Mouse (Mus musculus): ENCODE data around the gene Zfp213.

The Zfp213 gene

DNA sequence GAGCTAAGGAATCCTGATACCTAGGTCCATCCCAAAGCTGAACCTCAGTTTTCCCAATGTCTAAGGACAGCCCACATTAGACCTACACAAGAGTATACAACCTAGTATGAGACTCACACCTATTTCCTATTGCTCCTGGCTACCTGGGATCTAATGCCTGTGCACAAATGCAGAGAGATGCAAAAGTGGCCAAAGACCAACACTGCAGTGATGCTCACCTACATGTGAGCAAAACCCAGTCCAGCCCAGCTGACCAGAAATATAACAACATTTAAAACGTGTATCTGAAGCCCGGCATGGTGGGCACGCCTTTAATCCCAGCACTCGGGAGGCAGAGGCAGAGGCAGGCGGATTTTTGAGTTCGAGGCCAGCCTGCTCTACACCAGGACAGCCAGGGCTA lies 18.2 kb downstream of the Zfp213 start:
- DNase-seq (ENCODE audit: low spot score in 2 of 2), result no peak

DNA sequence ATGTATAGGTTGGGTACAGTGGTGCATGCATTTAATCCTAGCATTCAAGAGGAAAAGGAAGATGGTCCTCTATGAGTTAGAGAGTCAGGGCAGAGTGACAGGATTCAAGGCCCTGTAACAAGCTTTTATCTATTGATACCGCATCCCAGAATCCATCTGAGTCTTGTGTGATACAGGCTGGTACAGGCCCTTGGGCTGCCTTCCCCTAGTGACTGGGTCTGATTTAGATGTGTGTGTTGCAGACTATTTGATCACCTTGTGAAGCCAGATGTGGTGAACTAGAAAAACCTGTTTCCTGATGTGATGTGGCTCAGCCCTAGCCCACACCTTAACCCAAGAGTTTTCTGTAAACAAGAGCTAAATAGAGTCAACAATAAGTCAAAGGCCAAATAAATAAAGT lies 19.3 kb downstream of the Zfp213 start:
- no peak for DNase-seq (ENCODE audit: low spot score in 2 of 2)

DNA sequence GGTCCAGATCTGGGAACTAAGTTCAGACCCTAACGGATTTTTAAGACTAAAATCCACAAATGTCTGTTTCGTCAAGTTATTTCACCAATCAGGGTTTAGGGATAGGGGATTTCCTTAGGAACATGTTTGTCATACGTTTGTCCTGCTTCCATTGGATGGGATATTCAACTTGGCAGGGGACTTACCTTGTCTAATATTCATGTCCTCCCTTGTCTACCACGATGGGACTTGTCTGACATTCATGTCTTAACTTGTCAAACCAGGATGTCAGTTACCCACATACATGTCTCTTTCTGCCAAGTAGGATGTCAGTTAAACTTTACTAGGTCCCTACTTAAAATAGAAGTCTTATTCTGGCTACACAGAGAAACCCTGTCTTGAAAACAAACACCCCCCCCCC lies 20.1 kb downstream of the Zfp213 start:
- DNase-seq (ENCODE audit: low spot score in 2 of 2), result no peak

DNA sequence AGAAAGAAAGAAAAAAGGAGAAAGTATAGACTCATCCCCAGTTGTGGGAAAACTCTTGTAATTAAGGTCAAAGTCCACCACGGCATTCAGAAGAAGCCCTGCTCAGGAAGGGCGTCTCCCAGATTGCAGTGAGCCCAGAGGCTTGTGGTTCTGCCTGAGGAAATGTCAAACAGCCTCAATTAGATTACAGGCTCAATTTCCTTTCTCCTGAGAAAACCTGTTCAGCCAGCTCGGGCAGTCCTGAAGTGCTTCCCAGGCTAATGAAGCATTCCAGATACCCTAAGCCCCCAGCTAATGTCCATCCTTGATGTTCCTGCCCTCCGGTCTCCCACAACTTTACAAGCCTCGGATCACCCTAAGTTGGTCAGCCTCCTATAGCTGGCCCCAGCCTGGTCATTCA lies 20.7 kb downstream of the Zfp213 start:
- DNase-seq (ENCODE audit: low spot score in 2 of 2), result no peak

DNA sequence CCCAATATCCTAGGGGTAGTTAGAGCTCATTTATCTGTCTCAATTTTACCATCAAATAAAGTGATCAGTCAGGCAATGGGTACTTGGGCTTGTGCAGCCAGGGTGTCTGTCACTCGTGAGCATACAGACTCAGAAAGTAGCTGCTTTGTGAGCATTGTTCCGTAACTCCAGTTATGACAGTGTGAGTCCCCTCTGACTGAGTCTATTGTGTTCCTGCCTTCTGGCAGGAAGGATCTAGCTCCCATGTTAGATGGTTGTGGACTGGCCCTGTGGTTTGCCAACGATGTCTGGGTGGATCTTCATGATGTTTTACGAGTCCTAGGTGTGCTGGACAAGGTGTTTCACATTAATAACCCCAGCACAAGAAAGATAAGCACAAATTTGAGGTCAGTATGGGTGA lies 21.2 kb downstream of the Zfp213 start:
- no peak for DNase-seq (ENCODE audit: low spot score in 2 of 2)

DNA sequence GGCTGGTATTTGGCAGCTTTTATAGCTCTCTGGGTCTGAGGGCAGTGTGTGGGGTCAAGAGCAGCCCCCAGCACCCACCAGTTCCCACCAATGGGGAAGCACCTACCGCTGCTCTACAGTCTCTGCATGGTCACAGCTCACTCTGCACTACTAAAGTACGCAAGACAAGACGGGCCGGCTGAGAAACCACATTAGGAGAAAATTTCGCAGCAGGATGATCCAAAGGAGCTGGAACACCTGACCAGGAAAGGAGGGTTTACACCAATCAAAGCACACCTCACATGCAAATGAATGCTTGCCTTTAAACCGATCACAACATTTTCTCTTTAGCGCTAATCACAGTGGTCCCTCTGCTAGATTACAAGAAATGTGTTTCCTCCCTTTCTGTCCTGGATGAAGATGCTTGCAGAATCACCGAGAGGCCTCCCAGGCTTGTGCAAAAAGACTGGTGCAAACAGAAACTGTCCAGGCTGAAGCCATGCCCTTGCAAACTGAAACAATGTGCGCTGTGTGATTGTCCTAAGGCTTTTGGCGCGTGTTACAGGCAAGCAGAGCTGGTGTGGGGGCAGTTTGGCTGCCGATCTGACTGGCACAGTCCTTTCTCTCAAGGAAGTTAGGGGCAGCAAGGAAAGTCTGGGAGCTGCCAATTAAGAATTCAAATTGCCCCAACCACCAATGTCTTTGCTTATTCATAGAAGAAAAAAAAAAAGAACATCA lies 21.9 kb downstream of the Zfp213 start:
- DNase-seq (ENCODE audit: low spot score in 2 of 2), result peak in 1 of 2 experiments; percentile 47

DNA sequence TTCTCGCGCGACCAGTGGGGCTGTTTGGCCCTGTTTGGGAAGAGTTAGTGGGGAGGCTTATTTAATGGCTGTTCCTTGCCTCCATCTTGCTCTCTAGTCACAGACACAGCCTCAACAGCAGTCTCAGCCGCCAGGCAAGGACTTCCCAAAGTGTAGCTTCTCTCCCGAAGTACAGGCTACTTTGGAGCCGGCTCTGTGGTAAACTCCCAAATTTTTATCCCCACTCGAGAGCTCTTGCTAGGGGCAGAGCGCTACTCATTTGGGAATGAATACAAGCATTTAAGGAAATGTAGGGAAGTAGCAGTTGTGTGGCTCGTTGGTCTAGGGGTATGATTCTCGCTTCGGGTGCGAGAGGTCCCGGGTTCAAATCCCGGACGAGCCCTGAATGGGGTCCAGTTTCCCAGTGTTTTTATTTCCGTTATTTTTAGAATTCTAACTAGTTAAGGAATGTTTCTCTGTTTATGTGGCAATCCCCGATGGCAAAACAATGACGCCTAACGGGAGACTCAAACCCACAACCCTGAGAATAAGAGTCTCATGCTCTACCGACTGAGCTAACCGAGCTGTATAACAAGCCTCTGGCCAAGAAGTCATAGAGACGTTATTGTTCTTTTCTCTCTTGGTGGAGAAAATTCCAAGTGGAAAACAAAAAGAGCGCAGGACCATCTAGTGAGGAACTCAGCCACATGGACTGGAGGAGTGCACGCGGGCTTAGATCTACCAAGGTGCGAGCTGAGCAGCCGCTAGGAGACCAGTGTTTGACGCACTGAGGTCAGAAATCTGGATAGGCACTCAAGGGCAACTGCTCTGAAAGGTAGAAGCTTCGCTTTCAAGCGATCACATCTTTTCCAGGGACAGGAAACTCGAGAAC lies 23.2 kb downstream of the Zfp213 start:
- peak in 1 of 2 experiments; percentile 60 for DNase-seq (ENCODE audit: low spot score in 2 of 2)

DNA sequence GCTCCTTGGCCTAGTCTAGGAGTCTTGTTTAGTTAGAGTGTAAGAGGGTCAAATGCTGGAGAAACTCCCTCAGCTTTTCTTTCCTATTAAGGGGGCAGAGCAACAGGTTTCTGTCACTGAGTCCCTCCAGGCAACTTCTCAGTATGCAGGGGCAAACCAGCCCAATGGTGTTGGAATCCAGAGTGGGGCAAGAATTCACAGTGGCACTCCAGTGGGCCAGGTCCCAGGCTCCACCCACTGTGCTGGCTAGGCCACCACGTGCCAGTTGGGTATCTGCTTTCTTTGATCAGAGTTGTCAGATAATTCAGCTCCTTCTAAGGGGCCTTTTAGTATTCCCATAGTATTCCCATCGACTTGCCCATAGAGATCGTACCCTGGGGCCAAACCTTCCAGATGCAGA lies 23.9 kb downstream of the Zfp213 start:
- DNase-seq (ENCODE audit: low spot score in 2 of 2), result peak in 1 of 2 experiments; percentile 48

DNA sequence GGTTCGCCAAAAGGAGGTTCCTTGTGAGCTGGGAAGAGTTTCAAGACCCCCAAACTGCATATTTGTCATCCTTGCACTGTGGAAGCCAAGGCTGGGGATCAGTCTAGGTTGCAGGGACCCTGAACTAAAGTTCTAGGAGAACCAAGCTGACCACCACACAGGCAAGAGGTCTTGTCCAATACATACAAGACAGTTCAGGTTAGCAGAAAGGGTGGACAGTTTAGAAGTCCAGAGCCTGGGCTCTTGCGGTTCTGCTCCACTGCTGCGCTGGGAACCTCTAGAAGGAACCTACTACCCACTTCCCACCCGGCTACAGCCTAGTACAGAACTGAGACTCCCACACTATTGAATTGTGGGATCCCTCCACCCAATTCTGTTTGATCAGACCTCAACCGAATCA lies 24.4 kb downstream of the Zfp213 start:
- peak in 1 of 2 experiments; percentile 42 for DNase-seq (ENCODE audit: low spot score in 2 of 2)

DNA sequence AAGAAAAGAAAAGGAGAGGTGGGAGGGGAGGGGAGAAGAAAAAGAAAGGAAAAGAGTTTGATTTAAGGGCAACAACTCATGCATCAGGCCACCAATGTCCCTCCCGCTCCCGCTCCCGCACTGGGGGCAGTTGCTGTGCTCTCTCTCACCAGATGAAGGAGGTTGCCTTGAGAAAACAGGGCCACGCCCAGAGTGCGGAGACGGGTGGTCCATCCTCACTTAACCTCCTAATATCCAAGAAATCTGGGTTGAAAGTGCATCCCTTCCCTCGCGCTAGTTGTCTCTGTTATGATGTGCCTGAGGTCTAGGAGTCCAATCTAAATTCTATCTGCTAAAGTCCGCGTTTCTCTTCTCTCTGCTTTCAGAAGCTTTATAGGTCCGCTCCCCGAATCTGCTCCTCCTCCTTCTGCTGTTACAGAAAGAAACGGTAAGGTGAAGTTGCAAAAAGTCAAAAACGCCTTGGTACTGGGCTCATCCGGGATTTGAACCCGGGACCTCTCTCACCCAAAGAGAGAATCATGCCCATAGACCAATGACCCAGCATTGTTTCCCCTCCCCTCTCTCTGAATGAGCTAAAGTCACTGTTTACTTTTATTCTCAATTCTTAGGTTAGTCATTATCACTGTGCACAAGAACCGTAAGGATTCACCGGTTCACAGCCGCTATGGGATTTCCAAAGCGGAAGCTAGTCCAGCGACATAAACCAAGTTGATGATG lies 25.6 kb downstream of the Zfp213 start:
- peak in 1 of 2 experiments; percentile 57 for DNase-seq (ENCODE audit: low spot score in 2 of 2)

DNA sequence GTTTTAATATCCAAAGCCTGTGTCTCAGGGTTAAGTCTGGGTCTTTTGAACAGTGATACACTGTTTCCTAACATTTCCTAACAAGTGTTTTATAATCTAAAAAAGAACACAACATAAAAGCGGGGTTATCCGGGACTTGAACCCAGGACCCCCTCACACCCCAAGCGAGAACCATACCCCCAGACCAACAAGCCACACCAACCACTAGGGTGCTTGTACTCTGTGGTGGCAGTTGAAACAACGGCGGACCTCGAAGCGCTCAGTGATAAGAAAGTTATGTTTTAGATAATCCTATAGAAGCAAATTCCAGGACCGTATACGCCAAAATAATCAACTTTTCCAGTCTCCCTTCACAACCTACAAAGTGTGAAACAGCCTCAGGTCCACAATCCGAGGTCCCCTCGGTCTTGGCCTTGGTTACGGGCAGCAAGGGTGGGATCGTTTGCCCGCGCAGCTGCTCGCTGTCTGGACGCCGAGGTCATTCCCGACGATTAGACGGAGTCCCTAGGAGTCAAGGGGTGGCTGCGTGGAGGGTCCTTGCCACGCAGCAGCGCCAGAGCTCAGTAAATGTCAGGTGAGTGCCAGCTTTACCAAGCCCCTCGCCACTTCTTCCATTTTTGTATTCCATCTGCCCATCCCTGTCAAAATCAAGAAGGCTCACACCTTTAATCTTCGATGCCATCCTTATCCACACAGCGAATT lies 26.3 kb downstream of the Zfp213 start:
- peak in 1 of 2 experiments; percentile 55 for DNase-seq (ENCODE audit: low spot score in 2 of 2)

DNA sequence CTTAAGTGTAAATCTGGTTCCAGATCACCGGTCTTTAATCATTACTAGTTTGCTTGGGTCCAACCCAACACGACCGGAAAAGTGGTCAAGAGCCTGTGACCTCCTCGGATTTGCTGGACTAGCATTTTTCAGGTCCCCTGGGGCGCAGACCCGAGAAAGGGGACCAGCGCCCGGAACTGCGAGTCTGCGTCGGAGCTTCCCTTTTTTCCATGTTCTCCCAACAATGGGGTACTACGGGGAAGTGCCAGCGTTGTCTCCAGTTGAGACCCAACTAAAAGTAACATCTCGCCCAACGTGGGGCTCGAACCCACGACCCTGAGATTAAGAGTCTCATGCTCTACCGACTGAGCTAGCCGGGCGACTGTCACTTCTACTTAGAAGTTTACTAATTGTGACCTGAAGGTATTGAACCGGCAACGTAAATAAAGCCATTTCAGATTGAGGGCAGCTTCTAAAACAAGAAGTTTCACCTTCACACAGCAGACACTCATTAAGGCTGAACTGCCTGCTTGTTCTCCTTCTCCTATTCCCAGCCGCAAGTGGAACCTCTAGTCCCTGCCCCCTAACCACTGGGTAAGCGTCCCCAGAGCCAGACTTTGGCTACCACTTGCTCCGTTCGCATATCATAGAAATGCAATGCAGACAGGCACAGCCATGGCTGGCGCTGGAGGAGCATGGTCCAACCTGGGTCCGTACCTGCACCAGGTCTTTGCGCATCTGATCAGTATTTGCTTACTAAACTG lies 28.8 kb downstream of the Zfp213 start:
- DNase-seq (ENCODE audit: low spot score in 2 of 2), result peak in 1 of 2 experiments; percentile 55

DNA sequence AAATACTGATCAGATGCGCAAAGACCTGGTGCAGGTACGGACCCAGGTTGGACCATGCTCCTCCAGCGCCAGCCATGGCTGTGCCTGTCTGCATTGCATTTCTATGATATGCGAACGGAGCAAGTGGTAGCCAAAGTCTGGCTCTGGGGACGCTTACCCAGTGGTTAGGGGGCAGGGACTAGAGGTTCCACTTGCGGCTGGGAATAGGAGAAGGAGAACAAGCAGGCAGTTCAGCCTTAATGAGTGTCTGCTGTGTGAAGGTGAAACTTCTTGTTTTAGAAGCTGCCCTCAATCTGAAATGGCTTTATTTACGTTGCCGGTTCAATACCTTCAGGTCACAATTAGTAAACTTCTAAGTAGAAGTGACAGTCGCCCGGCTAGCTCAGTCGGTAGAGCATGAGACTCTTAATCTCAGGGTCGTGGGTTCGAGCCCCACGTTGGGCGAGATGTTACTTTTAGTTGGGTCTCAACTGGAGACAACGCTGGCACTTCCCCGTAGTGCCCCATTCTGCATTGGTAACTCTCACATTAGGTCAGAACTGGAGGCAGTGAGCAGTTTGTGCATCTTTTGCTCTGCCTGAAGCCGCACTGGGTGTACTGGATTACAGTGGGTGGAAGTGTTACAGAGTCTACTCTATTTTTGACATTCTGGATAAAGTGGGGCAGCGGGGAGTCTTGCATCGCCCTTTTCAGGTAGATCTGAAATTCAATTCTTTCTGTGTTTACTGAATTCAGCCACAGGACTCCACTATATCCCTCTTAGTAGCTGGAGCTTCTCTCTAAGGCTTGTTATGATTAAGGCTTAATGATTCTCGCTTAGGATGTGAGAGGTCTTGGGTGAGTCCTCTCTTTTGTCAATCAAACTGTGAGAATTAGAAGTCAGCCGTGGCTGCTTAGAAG lies 30.2 kb downstream of the Zfp213 start:
- peak in 1 of 2 experiments; percentile 32 for DNase-seq (ENCODE audit: low spot score in 2 of 2)

DNA sequence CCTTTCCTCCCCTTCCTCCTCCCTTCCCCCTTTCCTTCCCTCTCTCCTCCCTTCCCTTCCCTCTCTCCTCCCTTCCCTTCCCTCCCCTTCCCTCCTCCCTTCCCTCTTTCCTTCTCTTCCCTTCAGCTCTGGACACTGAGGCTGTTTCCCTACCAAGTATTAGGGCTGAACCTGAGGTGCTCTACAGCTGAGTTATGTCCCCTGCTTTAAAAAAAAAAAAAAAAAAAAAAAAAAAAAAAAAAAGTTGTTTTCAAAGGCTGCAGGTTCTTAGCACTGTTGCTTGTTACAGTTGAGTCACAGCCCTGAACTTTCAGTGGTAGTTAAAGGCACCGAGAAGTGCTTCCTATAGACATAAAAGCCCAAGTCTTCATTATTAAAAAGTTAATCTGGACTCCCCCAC lies 32.6 kb downstream of the Zfp213 start:
- DNase-seq (ENCODE audit: low spot score in 2 of 2), result peak in 1 of 2 experiments; percentile 19

DNA sequence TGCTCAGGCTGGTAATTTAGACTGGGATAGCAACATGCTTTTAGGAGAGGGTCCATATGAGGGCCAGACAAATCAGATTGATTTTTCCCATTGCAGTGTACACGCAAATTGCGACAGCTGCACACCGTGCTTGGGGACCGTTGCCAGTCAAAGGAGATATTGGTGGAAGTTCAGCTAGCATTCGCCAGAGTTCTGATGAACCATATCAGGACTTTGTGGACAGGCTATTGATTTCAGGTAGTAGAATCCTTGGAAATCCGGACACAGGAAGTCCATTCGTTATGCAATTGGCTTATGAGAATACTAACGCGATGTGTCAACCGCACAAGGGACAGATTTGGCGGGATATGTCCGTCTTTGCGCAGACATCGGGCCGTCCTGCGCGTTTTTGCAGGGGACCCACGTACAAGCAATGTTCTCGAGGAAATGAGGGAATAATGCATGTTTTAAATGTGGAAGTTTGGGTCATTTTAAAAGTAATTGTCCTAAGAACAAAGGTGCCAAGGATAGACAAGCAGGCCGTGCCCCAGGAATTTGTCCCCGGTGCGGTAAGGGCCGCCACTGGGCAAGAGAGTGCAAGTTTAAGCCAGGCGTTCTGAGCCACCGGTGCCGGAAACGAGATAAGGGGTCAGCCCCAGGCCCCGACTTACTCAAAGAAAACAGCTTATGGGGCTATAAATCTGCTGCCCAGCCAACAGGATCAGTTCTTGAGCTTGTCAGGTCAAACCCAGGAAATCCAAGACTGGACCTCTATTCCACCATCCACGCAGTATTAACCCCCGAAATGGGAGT lies 40.9 kb downstream of the Zfp213 start:
- peak in 1 of 2 experiments; percentile 38 for DNase-seq (ENCODE audit: low spot score in 2 of 2)

DNA sequence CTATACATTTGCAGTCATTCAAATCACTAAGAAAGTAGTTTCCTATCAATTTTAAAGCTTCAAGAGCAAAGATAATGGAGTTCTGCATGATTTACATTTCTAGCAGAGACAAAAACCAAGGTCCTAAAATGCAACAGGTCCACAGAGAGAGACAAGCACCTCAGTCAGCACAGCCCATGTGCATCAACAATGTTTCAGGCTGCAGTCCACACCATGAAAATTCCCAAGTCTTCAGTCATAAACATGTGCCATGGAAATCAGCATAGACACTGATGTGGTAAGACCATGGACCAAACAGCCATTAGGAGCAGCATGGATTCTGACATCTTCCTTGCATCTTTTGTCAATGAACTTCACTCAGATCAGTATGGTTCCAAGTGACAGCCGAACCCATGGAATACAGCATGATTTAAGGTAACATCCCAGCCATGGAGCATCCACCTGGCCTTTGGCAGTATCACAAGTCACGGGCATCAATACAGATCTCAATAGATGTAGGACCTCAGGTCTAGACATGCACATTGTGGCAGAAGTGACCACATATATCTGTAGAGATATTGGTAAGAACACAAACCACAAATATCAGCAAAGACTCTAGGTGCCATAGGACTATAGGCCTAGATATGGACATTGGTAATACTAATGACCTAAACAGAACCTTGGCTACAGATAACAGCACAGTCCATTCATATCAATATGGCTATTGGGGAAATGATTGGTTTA lies 45.2 kb downstream of the Zfp213 start:
- no peak for DNase-seq (ENCODE audit: low spot score in 2 of 2)
